Mouse (Mus musculus): ENCODE results near the gene Fam166a.

Fam166a gene

GRCm38 (mm10) chr2:25218445-25218844 is at the start of gene Fam166a:
Gene Fam166a, plus strand, starts transcription at chr2:25218745.
- DNase-seq (ENCODE audit: low read depth, low spot score) = no peak

GRCm38 (mm10) chr2:25169778-25170177 is 48.8 kb upstream of the Fam166a start:
- DNase-seq (ENCODE audit: low read depth, low spot score) = no peak

- DNase-seq (ENCODE audit: low read depth, low spot score) = no peak
These were observed 48.0 kb upstream of the Fam166a start for GRCm38 (mm10) chr2:25170326-25171100.

GRCm38 (mm10) chr2:25171101-25171768 is 47.3 kb upstream of the Fam166a start:
- DNase-seq (ENCODE audit: low read depth, low spot score) = no peak

- DNase-seq (ENCODE audit: low read depth, low spot score) = no peak
These were observed 46.8 kb upstream of the Fam166a start for GRCm38 (mm10) chr2:25171769-25172153.

GRCm38 (mm10) chr2:25172629-25173028 is 45.9 kb upstream of the Fam166a start:
- no peak for DNase-seq (ENCODE audit: low read depth, low spot score)

GRCm38 (mm10) chr2:25173821-25174220 is 44.7 kb upstream of the Fam166a start:
- no peak for DNase-seq (ENCODE audit: low read depth, low spot score)

GRCm38 (mm10) chr2:25174866-25175689 is 43.5 kb upstream of the Fam166a start:
- no peak for DNase-seq (ENCODE audit: low read depth, low spot score)

GRCm38 (mm10) chr2:25175690-25176078 is 42.9 kb upstream of the Fam166a start:
- no peak for DNase-seq (ENCODE audit: low read depth, low spot score)

- DNase-seq (ENCODE audit: low read depth, low spot score) = no peak
These were observed 42.0 kb upstream of the Fam166a start for GRCm38 (mm10) chr2:25176573-25176972.

- no peak for DNase-seq (ENCODE audit: low read depth, low spot score)
These were observed 41.5 kb upstream of the Fam166a start for GRCm38 (mm10) chr2:25177076-25177475.

- no peak for DNase-seq (ENCODE audit: low read depth, low spot score)
These were observed 40.9 kb upstream of the Fam166a start for GRCm38 (mm10) chr2:25177685-25178084.

GRCm38 (mm10) chr2:25178285-25178972 is 40.1 kb upstream of the Fam166a start:
- DNase-seq (ENCODE audit: low read depth, low spot score) = no peak

GRCm38 (mm10) chr2:25179566-25180217 is 38.9 kb upstream of the Fam166a start:
- DNase-seq (ENCODE audit: low read depth, low spot score) = no peak

- peak; percentile 70 for DNase-seq (ENCODE audit: low read depth, low spot score)
These were observed 38.1 kb upstream of the Fam166a start, which contains the start of gene Nrarp for GRCm38 (mm10) chr2:25180478-25180903. Gene Nrarp, plus strand, starts transcription at chr2:25180758.

- DNase-seq (ENCODE audit: low read depth, low spot score) = no peak
These were observed 37.3 kb upstream of the Fam166a start for GRCm38 (mm10) chr2:25180973-25181890.

- DNase-seq (ENCODE audit: low read depth, low spot score) = no peak
These were observed 36.6 kb upstream of the Fam166a start for GRCm38 (mm10) chr2:25181891-25182397.

- DNase-seq (ENCODE audit: low read depth, low spot score) = no peak
These were observed 35.9 kb upstream of the Fam166a start for GRCm38 (mm10) chr2:25182664-25183063.

- no peak for DNase-seq (ENCODE audit: low read depth, low spot score)
These were observed 35.2 kb upstream of the Fam166a start for GRCm38 (mm10) chr2:25183336-25183735.

GRCm38 (mm10) chr2:25184496-25184895 is 34.0 kb upstream of the Fam166a start:
- DNase-seq (ENCODE audit: low read depth, low spot score) = no peak

All from telencephalon, adult 2 months (tissue).